Mouse (Mus musculus) cortical plate, adult 2 months (tissue): Measurements from ENCODE around the gene Prkaa2.

ENCODE experiments used
- CTCF ChIP-seq: fragments of 200-500 bp; IDR thresholded peaks from 2 replicates; pipeline ENCODE4 v1.5.1; 2011; ENCODE audit warnings: mild to moderate bottlenecking, control low read depth, low read length; ENCODE audit not compliant: insufficient read depth; ENCODE audit errors: extremely low read depth
- POLR2A ChIP-seq: fragments of 200-500 bp; IDR thresholded peaks from 2 replicates; pipeline ENCODE4 v1.6.1; 2011; ENCODE audit warnings: mild to moderate bottlenecking, low read length, control low read depth; ENCODE audit not compliant: insufficient read depth; ENCODE audit errors: extremely low read depth

GRCm38 (mm10) chr4:105107943-105108640 lies 1.6 kb downstream of the Prkaa2 start:
- TF ChIP-seq POLR2A: no peak
- TF ChIP-seq CTCF: no peak
